Mouse (Mus musculus) MEL (cell line): ENCODE measurements at regions not wholly inside any gene's neighbourhood (a gene's known extent, or its start where the extent isn't known, plus 50 kb on each side); places are given as distances from the start of the nearest gene placed in this dataset.

Source experiments
- DNase-seq: peaks from one replicate; pipeline ENCODE4 v3.0.0; 2011; ENCODE audit warnings: low read depth, low spot score
- H3K27ac ChIP-seq: 2 replicates; pipeline ENCODE4 v1.5.1; 2012; ENCODE audit warnings: low read depth, mild to moderate bottlenecking, control low read depth, low read length, moderate library complexity; ENCODE audit not compliant: control insufficient read depth
- H3K27me3 ChIP-seq, 2 experiments: fragments of 150-350 bp in 1 of 2; sonication (generic) in 1 of 2; 2 replicates each; pipeline ENCODE4 v1.6.1; 2012; ENCODE audit warnings: low read length in 2 of 2, mild to moderate bottlenecking in 2 of 2, improper control_type of control experiment in 1 of 2, moderate library complexity in 1 of 2; ENCODE audit not compliant: insufficient read depth in 2 of 2, control insufficient read depth in 1 of 2
- H3K36me3 ChIP-seq, 2 experiments: 2 replicates each; pipeline ENCODE4 v1.6.1; 2012 to 2014; ENCODE audit warnings: low read length in 2 of 2, improper control_type of control experiment in 1 of 2, inconsistent platforms in 1 of 2, mild to moderate bottlenecking in 1 of 2; ENCODE audit not compliant: insufficient read depth in 2 of 2, control insufficient read depth in 1 of 2
- H3K4me1 ChIP-seq, 2 experiments: fragments of 150-350 bp in 1 of 2; sonication (generic) in 1 of 2; 2 replicates each; pipeline ENCODE4 v1.6.1; 2012; ENCODE audit warnings: low read length in 2 of 2, improper control_type of control experiment in 1 of 2, mild to moderate bottlenecking in 1 of 2; ENCODE audit not compliant: insufficient read depth in 2 of 2, control insufficient read depth in 1 of 2
- H3K4me3 ChIP-seq, 2 experiments: fragments of 150-350 bp in 1 of 2; sonication (generic) in 1 of 2; 2 replicates each; pipeline ENCODE4 v1.5.1; 2012; ENCODE audit warnings: low read depth in 2 of 2, low read length in 2 of 2, mild to moderate bottlenecking in 2 of 2, moderate library complexity in 2 of 2, control low read depth in 1 of 2, improper control_type of control experiment in 1 of 2; ENCODE audit not compliant: control insufficient read depth in 1 of 2, insufficient read depth in 1 of 2
- H3K79me2 ChIP-seq: 2 replicates; pipeline ENCODE4 v1.6.1; 2012; ENCODE audit warnings: mild to moderate bottlenecking, low read length, moderate library complexity; ENCODE audit not compliant: control insufficient read depth, poor library complexity, insufficient read depth
- H3K9ac ChIP-seq: 2 replicates; pipeline ENCODE4 v1.6.1; 2012; ENCODE audit warnings: low read depth, mild to moderate bottlenecking, control low read depth, low read length, moderate library complexity; ENCODE audit not compliant: control insufficient read depth, poor library complexity, severe bottlenecking
- H3K9me3 ChIP-seq: fragments of 150-350 bp; sonication (generic); replicated peaks from 2 replicates; pipeline ENCODE4 v1.6.1; 2012; ENCODE audit warnings: mild to moderate bottlenecking, low read length, improper control_type of control experiment, moderate library complexity; ENCODE audit not compliant: insufficient read depth
- BHLHE40 ChIP-seq: IDR thresholded peaks from 2 replicates; pipeline ENCODE4 v1.6.1; 2012; ENCODE audit warnings: low read depth, mild to moderate bottlenecking, inconsistent platforms, low read length, improper control_type of control experiment, borderline replicate concordance
- CHD2 ChIP-seq: IDR thresholded peaks from 2 replicates; pipeline ENCODE4 v1.6.1; 2011; ENCODE audit warnings: low read length, improper control_type of control experiment
- CTCF ChIP-seq, 3 experiments: IDR thresholded peaks in 2 of 3; conservative IDR thresholded peaks in 1 of 3; 2 replicates each; pipeline ENCODE4 v1.5.1; 2011 to 2012; ENCODE audit warnings: low read length in 3 of 3, low read depth in 2 of 3, mild to moderate bottlenecking in 2 of 3, improper control_type of control experiment in 1 of 3, inconsistent platforms in 1 of 3, mixed read lengths in 1 of 3, moderate library complexity in 1 of 3; ENCODE audit not compliant: control insufficient read depth in 1 of 3, insufficient read depth in 1 of 3, poor library complexity in 1 of 3, severe bottlenecking in 1 of 3
- ELF1 ChIP-seq: IDR thresholded peaks from 2 replicates; pipeline ENCODE4 v1.6.1; 2014; ENCODE audit warnings: low read depth, mild to moderate bottlenecking, inconsistent platforms, low read length, improper control_type of control experiment, moderate library complexity
- EP300 ChIP-seq, 2 experiments: IDR thresholded peaks; 2 replicates each; pipeline ENCODE4 v1.6.1; 2011; ENCODE audit warnings: improper control_type of control experiment in 2 of 2, low read length in 2 of 2, low read depth in 1 of 2, mild to moderate bottlenecking in 1 of 2
- GABPA ChIP-seq: IDR thresholded peaks from 2 replicates; pipeline ENCODE4 v1.6.1; 2012; ENCODE audit warnings: low read depth, mild to moderate bottlenecking, inconsistent platforms, low read length, improper control_type of control experiment, moderate library complexity
- GATA1 ChIP-seq: IDR thresholded peaks from 2 replicates; pipeline ENCODE4 v1.6.1; 2011; ENCODE audit warnings: low read depth, low read length, improper control_type of control experiment
- MAFK ChIP-seq: IDR thresholded peaks from 2 replicates; pipeline ENCODE4 v1.6.1; 2011; ENCODE audit warnings: low read depth, mild to moderate bottlenecking, low read length, improper control_type of control experiment, borderline replicate concordance
- MAX ChIP-seq: IDR thresholded peaks from 2 replicates; pipeline ENCODE4 v1.6.1; 2011; ENCODE audit warnings: low read length, improper control_type of control experiment
- MEF2A ChIP-seq: IDR thresholded peaks from 2 replicates; pipeline ENCODE4 v1.6.1; 2014; ENCODE audit warnings: low read depth, mild to moderate bottlenecking, inconsistent platforms, low read length, improper control_type of control experiment; ENCODE audit not compliant: poor library complexity, insufficient replicate concordance, severe bottlenecking; ENCODE audit errors: extremely low read depth
- MXI1 ChIP-seq: IDR thresholded peaks from 2 replicates; pipeline ENCODE4 v1.6.1; 2011; ENCODE audit warnings: mild to moderate bottlenecking, low read depth, low read length, improper control_type of control experiment
- MYC ChIP-seq: IDR thresholded peaks from 2 replicates; pipeline ENCODE4 v1.6.1; 2011; ENCODE audit warnings: low read depth, mild to moderate bottlenecking, low read length, improper control_type of control experiment, moderate library complexity
- NELFE ChIP-seq: IDR thresholded peaks from 2 replicates; pipeline ENCODE4 v1.6.1; 2011; ENCODE audit warnings: low read depth, low read length, improper control_type of control experiment
- NRF1 ChIP-seq: IDR thresholded peaks from 2 replicates; pipeline ENCODE4 v1.6.1; 2014; ENCODE audit warnings: low read depth, mild to moderate bottlenecking, inconsistent platforms, low read length, improper control_type of control experiment, moderate library complexity; ENCODE audit not compliant: poor library complexity, insufficient read depth, severe bottlenecking
- POLR2A ChIP-seq, 2 experiments: IDR thresholded peaks; 2 replicates each; pipeline ENCODE4 v1.6.1; 2011 to 2012; ENCODE audit warnings: low read length in 2 of 2, mild to moderate bottlenecking in 2 of 2, control low read depth in 1 of 2, improper control_type of control experiment in 1 of 2, low read depth in 1 of 2, moderate library complexity in 1 of 2; ENCODE audit not compliant: control insufficient read depth in 1 of 2, insufficient read depth in 1 of 2, poor library complexity in 1 of 2
- RAD21 ChIP-seq: IDR thresholded peaks from 2 replicates; pipeline ENCODE4 v1.6.1; 2011; ENCODE audit warnings: mild to moderate bottlenecking, low read depth, low read length, improper control_type of control experiment
- RCOR1 ChIP-seq: IDR thresholded peaks from 2 replicates; pipeline ENCODE4 v1.6.1; 2012; ENCODE audit warnings: low read depth, mild to moderate bottlenecking, inconsistent platforms, low read length, improper control_type of control experiment
- SIN3A ChIP-seq: IDR thresholded peaks from 2 replicates; pipeline ENCODE4 v1.6.1; 2012; ENCODE audit warnings: low read length, improper control_type of control experiment, inconsistent platforms
- SMC3 ChIP-seq: IDR thresholded peaks from 2 replicates; pipeline ENCODE4 v1.6.1; 2011; ENCODE audit warnings: low read depth, low read length, improper control_type of control experiment
- TAL1 ChIP-seq: IDR thresholded peaks from 2 replicates; pipeline ENCODE4 v1.6.1; 2012; ENCODE audit warnings: mild to moderate bottlenecking, inconsistent platforms, low read length, moderate library complexity, mixed read lengths
- TCF12 ChIP-seq: IDR thresholded peaks from 2 replicates; pipeline ENCODE4 v1.6.1; 2014; ENCODE audit warnings: low read depth, mild to moderate bottlenecking, inconsistent platforms, low read length, improper control_type of control experiment, moderate library complexity
- USF1 ChIP-seq: IDR thresholded peaks from 2 replicates; pipeline ENCODE4 v1.6.1; 2014; ENCODE audit warnings: low read depth, mild to moderate bottlenecking, inconsistent platforms, low read length, improper control_type of control experiment, moderate library complexity
- USF2 ChIP-seq, 2 experiments: IDR thresholded peaks; 2 replicates each; pipeline ENCODE4 v1.6.1; 2011 to 2012; ENCODE audit warnings: improper control_type of control experiment in 2 of 2, low read length in 2 of 2, borderline replicate concordance in 1 of 2, inconsistent platforms in 1 of 2, low read depth in 1 of 2, mild to moderate bottlenecking in 1 of 2; ENCODE audit not compliant: insufficient read depth in 1 of 2
- ZC3H11A ChIP-seq: IDR thresholded peaks from 2 replicates; pipeline ENCODE4 v1.6.1; 2012; ENCODE audit warnings: low read depth, mild to moderate bottlenecking, inconsistent platforms, low read length, improper control_type of control experiment
- ZKSCAN1 ChIP-seq: IDR thresholded peaks from 2 replicates; pipeline ENCODE4 v1.6.1; 2012; ENCODE audit warnings: low read depth, mild to moderate bottlenecking, inconsistent platforms, low read length, improper control_type of control experiment, moderate library complexity
- ZMIZ1 ChIP-seq: IDR thresholded peaks from 2 replicates; pipeline ENCODE4 v1.6.1; 2012; ENCODE audit warnings: low read depth, mild to moderate bottlenecking, inconsistent platforms, low read length, improper control_type of control experiment, moderate library complexity

DNA sequence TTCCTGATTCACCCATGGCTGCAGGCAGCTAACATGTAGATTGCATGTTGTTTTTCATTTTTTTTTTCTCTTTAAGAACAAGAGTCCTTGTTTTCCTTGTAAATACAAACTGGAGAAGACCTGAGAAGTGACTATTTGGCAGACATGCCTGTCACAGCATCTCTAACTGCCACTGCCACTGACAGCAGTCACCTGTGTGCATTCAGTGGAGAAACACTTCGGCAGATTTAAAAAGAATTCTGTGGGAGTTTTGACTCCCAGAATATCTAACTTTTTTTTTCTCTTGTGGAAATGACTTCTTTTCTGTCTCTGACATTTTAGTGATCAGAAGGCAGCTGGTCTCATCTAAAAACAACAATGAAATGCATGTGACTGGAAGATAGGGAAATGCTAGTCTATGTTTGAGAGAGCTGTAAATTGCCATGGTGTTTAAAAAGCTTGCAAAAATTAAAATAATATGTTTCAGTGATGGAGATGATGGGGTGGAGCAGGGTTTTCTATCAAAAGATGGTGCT, 526.0 kb upstream of the Agtr1b start:
- no peak overlapping the region for H3K9ac ChIP-seq
- H3K79me2 ChIP-seq: no peaks in the 10 kb centered on the region
- no peaks in the 10 kb centered on the region for H3K27me3 ChIP-seq
- TF ChIP-seq MYC: no peak
- no peak for TF ChIP-seq USF2 (IDR thresholded peaks at IDR 0.05; ENCODE audit: borderline replicate concordance in 1 of 2, insufficient read depth in 1 of 2, low read depth in 1 of 2, low read length in 2 of 2)
- TF ChIP-seq ZKSCAN1: no peak
- no peak for TF ChIP-seq SIN3A
- TF ChIP-seq CHD2: no peak
- no peak for TF ChIP-seq MAFK
- TF ChIP-seq CTCF (IDR thresholded peaks at IDR 0.05 in 2 of 3, conservative IDR thresholded peaks at IDR 0.05 in 1 of 3; ENCODE audit: control insufficient read depth in 1 of 3, insufficient read depth in 1 of 3, low read depth in 2 of 3, low read length in 3 of 3, poor library complexity in 1 of 3, severe bottlenecking in 1 of 3): no peak
- no peak for TF ChIP-seq GABPA
- no peak for TF ChIP-seq RAD21
- TF ChIP-seq ZC3H11A: no peak
- TF ChIP-seq ZMIZ1: no peak
- no peak for TF ChIP-seq MEF2A
- TF ChIP-seq ELF1: no peak
- no peak for TF ChIP-seq NRF1
- no peak for TF ChIP-seq GATA1
- TF ChIP-seq RCOR1: no peak
- TF ChIP-seq EP300 (IDR thresholded peaks at IDR 0.05; ENCODE audit: low read depth in 1 of 2, low read length in 2 of 2): no peak
- no peak for TF ChIP-seq TAL1
- H3K4me3 ChIP-seq: no peak overlapping the region
- DNase-seq: no peak
- H3K36me3 ChIP-seq: no peaks in the 10 kb centered on the region
- H3K4me1 ChIP-seq: no peaks in the 10 kb centered on the region; a peak in 1 of 4 replicates
- no peaks in the 10 kb centered on the region for H3K9me3 ChIP-seq
- no peak overlapping the region for H3K27ac ChIP-seq

DNA sequence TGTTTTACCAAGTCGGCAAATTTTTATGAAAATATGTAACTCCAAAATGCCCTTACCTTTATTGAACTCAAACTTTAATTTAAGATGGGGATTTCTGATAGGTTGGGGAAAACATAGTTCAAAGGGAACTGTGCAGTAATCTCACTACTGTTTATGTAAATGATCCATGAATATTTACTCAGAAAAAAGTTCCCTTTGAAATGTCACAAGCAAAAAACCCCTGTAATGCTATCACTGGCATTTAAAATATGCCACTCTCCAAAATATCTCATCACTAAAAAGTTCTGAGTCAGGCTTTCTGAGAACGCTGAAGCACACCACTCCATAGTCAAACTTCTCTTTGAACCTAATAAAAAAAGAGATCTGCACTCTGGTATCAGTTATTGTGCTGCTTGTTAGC, 497.3 kb upstream of the Agtr1b start:
- Histone ChIP-seq H3K79me2 (no peaks in the 10 kb centered on the region), H3K9me3 (no peaks in the 10 kb centered on the region), H3K9ac (no peak overlapping the region), H3K27ac (no peak overlapping the region), H3K27me3 (no peaks in the 10 kb centered on the region), H3K4me3 (no peak overlapping the region), H3K36me3 (peaks cover 0 to 4% of the 10 kb centered on the region in 2 experiments; a peak in 2 of 4 replicates), H3K4me1 (no peaks in the 10 kb centered on the region)
- no peak for DNase-seq
- no peak for TF ChIP-seq BHLHE40
- no peak for TF ChIP-seq CTCF (IDR thresholded peaks at IDR 0.05 in 2 of 3, conservative IDR thresholded peaks at IDR 0.05 in 1 of 3; ENCODE audit: control insufficient read depth in 1 of 3, insufficient read depth in 1 of 3, low read depth in 2 of 3, low read length in 3 of 3, poor library complexity in 1 of 3, severe bottlenecking in 1 of 3)
- no peak for TF ChIP-seq MAX
- no peak for TF ChIP-seq RAD21
- TF ChIP-seq POLR2A (IDR thresholded peaks at IDR 0.05; ENCODE audit: control insufficient read depth in 1 of 2, insufficient read depth in 1 of 2, low read depth in 1 of 2, low read length in 2 of 2, poor library complexity in 1 of 2): no peak
- TF ChIP-seq ZMIZ1: no peak
- no peak for TF ChIP-seq TCF12
- TF ChIP-seq ZC3H11A: no peak
- no peak for TF ChIP-seq NELFE
- no peak for TF ChIP-seq MYC
- TF ChIP-seq MXI1: no peak
- no peak for TF ChIP-seq SIN3A
- no peak for TF ChIP-seq GATA1
- TF ChIP-seq SMC3: no peak
- TF ChIP-seq USF1: no peak
- TF ChIP-seq TAL1: no peak
